Mouse (Mus musculus) layer of hippocampus, adult 6 months (tissue): ENCODE measurements around the gene Plcb3. TPM values are rescaled to one million over a fixed set of nuclear protein-coding genes. Genes with fewer than 3 reads are reported as not detected.
A peak's percentile ranks its signal among the peaks of the same experiment; 100 is the strongest.

Experiments used
- microRNA-seq: library from miRNA; unstranded; fragments of <30 nt; microRNA quantifications from one replicate; pipeline ENCODE4 v1.2.0, GENCODE M21; 2020
- polyA plus RNA-seq: library from polyadenylated mRNA; unstranded; fragments of <200 nt; fragmentation: Nextera tagmentation; gene quantifications from 2 replicates; pipeline ENCODE4 v1.2.3, GENCODE M21; 2021

The Plcb3 gene
- polyA plus RNA-seq, 1 experiment from 2014 or later, result 8.5 TPM

Small RNA genes lying within 50 kb of the gene (microRNA-seq; reads per million reads assigned to microRNA genes)
- 3.9 reads per million, percentile 13 among the genes with 10 or more reads in this experiment for gene Mir6990

Other genes with a start within 250 kb of the Plcb3 start
- gene Rps6ka4, start 135.8 kb downstream of the Plcb3 start, polyA plus RNA-seq, result 28.5 and 31.7 TPM in 2 replicates
- gene Ccdc88b, start 118.3 kb downstream of the Plcb3 start, polyA plus RNA-seq, result 1.4 and 1.6 TPM in 2 replicates
- 133 and 145 TPM in 2 replicates for gene Trmt112, start 66.8 kb downstream of the Plcb3 start, polyA plus RNA-seq
- 774 and 793 TPM in 2 replicates for gene Prdx5, start 66.4 kb downstream of the Plcb3 start, polyA plus RNA-seq
- 3.2 and 3.4 TPM in 2 replicates for gene Esrra, start 54.7 kb downstream of the Plcb3 start, polyA plus RNA-seq
- gene Catsperz, start 51.1 kb downstream of the Plcb3 start, polyA plus RNA-seq, result 4.3 TPM in 2 replicates
- 10.4 and 12.2 TPM in 2 replicates for gene Kcnk4, start 42.0 kb downstream of the Plcb3 start, polyA plus RNA-seq
- 47.9 and 48.1 TPM in 2 replicates for gene Bad, start 34.6 kb downstream of the Plcb3 start, polyA plus RNA-seq
- gene Gpr137, start 34.0 kb downstream of the Plcb3 start, polyA plus RNA-seq, result 18.3 and 23.0 TPM in 2 replicates
- 23.4 and 26.0 TPM in 2 replicates for gene Ppp1r14b, start 1.5 kb downstream of the Plcb3 start, polyA plus RNA-seq
- 284 and 296 TPM in 2 replicates for gene Fkbp2, start 4.0 kb upstream of the Plcb3 start, polyA plus RNA-seq
- 74.0 and 88.5 TPM in 2 replicates for gene Vegfb, start 11.2 kb upstream of the Plcb3 start, polyA plus RNA-seq
- 27.6 and 28.0 TPM in 2 replicates for gene Dnajc4, start 16.1 kb upstream of the Plcb3 start, polyA plus RNA-seq
- gene Nudt22, start 19.6 kb upstream of the Plcb3 start, polyA plus RNA-seq, result 17.2 and 17.7 TPM in 2 replicates
- gene Trpt1, start 19.7 kb upstream of the Plcb3 start, polyA plus RNA-seq, result 18.7 and 22.7 TPM in 2 replicates
- 3.8 and 4.5 TPM in 2 replicates for gene Fermt3, start 43.0 kb upstream of the Plcb3 start, polyA plus RNA-seq
- gene Stip1, start 63.5 kb upstream of the Plcb3 start, polyA plus RNA-seq, result 119 and 128 TPM in 2 replicates
- 3.4 and 3.9 TPM in 2 replicates for gene Macrod1, start 80.3 kb upstream of the Plcb3 start, polyA plus RNA-seq
- gene Flrt1, start 129.3 kb upstream of the Plcb3 start, polyA plus RNA-seq, result 2.2 and 2.6 TPM in 2 replicates
- 740 and 803 TPM in 2 replicates for gene Otub1, start 229.8 kb upstream of the Plcb3 start, polyA plus RNA-seq
- 7,358 and 7,691 TPM in 2 replicates for gene Cox8a, start 241.1 kb upstream of the Plcb3 start, polyA plus RNA-seq